Mouse (Mus musculus) hindbrain, embryonic 10.5 days (tissue): Measurements from ENCODE around the gene Ppm1f. TPM values are rescaled to one million over a fixed set of nuclear protein-coding genes. Genes with fewer than 3 reads are reported as not detected.

Experiments used
- polyA plus RNA-seq: library from polyadenylated mRNA; unstranded; fragments of >200 nt; fragmentation: Nextera tagmentation; extraction: Ambion mirVana; gene quantifications from 2 replicates; pipeline ENCODE4 v1.2.1, GENCODE M21; 2016

Gene Ppm1f
- polyA plus RNA-seq, 1 experiment from 2014 or later, result 26.5 TPM

Other genes with a start within 250 kb of the Ppm1f start
- gene Olfr19, start 220.1 kb upstream of the Ppm1f start, polyA plus RNA-seq, result not detected in 2 replicates
- 3.7 and 6.2 TPM in 2 replicates for gene Spag6l, start 67.0 kb upstream of the Ppm1f start, polyA plus RNA-seq
- gene Igll1, start 32.5 kb upstream of the Ppm1f start, polyA plus RNA-seq, result 0.14 TPM in 1 of 2 replicates, not detected in the other
- gene Top3b, start 25.7 kb upstream of the Ppm1f start, polyA plus RNA-seq, result 70.2 and 70.8 TPM in 2 replicates
- 1.7 and 2.0 TPM in 2 replicates for gene Vpreb1, start 25.6 kb upstream of the Ppm1f start, polyA plus RNA-seq
- 143 and 150 TPM in 2 replicates for gene Mapk1, start 86.9 kb downstream of the Ppm1f start, polyA plus RNA-seq
- gene Ypel1, start 173.2 kb downstream of the Ppm1f start, polyA plus RNA-seq, result 103 and 104 TPM in 2 replicates
- 159 and 177 TPM in 2 replicates for gene Ppil2, start 214.8 kb downstream of the Ppm1f start, polyA plus RNA-seq
- gene 2610318N02Rik, start 228.7 kb downstream of the Ppm1f start, polyA plus RNA-seq, result 146 and 175 TPM in 2 replicates
- 114 and 136 TPM in 2 replicates for gene Sdf2l1, start 235.9 kb downstream of the Ppm1f start, polyA plus RNA-seq
- gene Ydjc, start 248.2 kb downstream of the Ppm1f start, polyA plus RNA-seq, result 7.8 and 10.1 TPM in 2 replicates